Mouse (Mus musculus) yolk sac, embryonic 10.5 days (tissue): Measurements from ENCODE around the gene Noxo1.
A peak's percentile ranks its signal among the peaks of the same experiment; 100 is the strongest.

Experiments used
- DNase-seq: peaks from one replicate; pipeline ENCODE4 v3.0.0-alpha.2; 2017; ENCODE audit warnings: low spot score

The Noxo1 gene

GRCm38 (mm10) chr17:24744381-24744780 lies 48.3 kb downstream of the Noxo1 start:
- no peak for DNase-seq

GRCm38 (mm10) chr17:24745526-24746497 lies 49.8 kb downstream of the Noxo1 start:
- peak; percentile 66 for DNase-seq

GRCm38 (mm10) chr17:24746986-24747385 lies 51.0 kb downstream of the Noxo1 start:
- DNase-seq: no peak
